Mouse (Mus musculus) CH12.LX (cell line): Measurements from ENCODE around the gene Acot2. TPM values are rescaled to one million over a fixed set of nuclear protein-coding genes. Genes with fewer than 3 reads are reported as not detected.
"Not testable (repeated sequence)": the region's sequence is repeated elsewhere in the genome, so short reads cannot be mapped to it uniquely, and the experiment has no call there.

Source experiments
- DNase-seq: peaks from one replicate; pipeline ENCODE4 v3.0.0-alpha.2; 2013; ENCODE audit errors: extremely low read depth
- H3K27ac ChIP-seq: 2 replicates; pipeline ENCODE4 v1.5.1; 2012; ENCODE audit warnings: low read depth, mild to moderate bottlenecking, control low read depth, moderate library complexity; ENCODE audit not compliant: insufficient read depth
- H3K27me3 ChIP-seq: replicated peaks from 2 replicates; pipeline ENCODE3; 2012; ENCODE audit warnings: inconsistent platforms
- H3K36me3 ChIP-seq, 2 experiments: replicated peaks in 1 of 2; 2 replicates each; pipeline versions ENCODE3 to v1.6.1; 2012; ENCODE audit warnings: inconsistent platforms in 1 of 2, low read length in 1 of 2, mild to moderate bottlenecking in 1 of 2, mixed read lengths in 1 of 2, moderate library complexity in 1 of 2; ENCODE audit not compliant: control insufficient read depth in 1 of 2, insufficient read depth in 1 of 2
- H3K4me1 ChIP-seq, 2 experiments: 2 replicates each; pipeline ENCODE4 v1.6.1; 2012; ENCODE audit warnings: inconsistent platforms in 1 of 2, moderate library complexity in 1 of 2; ENCODE audit not compliant: insufficient read depth in 2 of 2, control insufficient read depth in 1 of 2
- H3K4me2 ChIP-seq: 2 replicates; pipeline ENCODE4 v1.6.1; 2012; ENCODE audit warnings: low read depth, mild to moderate bottlenecking, control low read depth; ENCODE audit not compliant: poor library complexity, insufficient read depth, severe bottlenecking
- H3K4me3 ChIP-seq, 3 experiments: fragments of 150-350 bp in 1 of 3; sonication (generic) in 1 of 3; replicated peaks in 1 of 3; 2 replicates each; pipeline versions ENCODE3 to v1.5.1; 2011 to 2012; ENCODE audit warnings: low read depth in 2 of 3, low read length in 2 of 3, mild to moderate bottlenecking in 2 of 3, moderate library complexity in 2 of 3, control low read depth in 1 of 3, improper control_type of control experiment in 1 of 3, inconsistent platforms in 1 of 3, mixed read lengths in 1 of 3; ENCODE audit not compliant: poor library complexity in 1 of 3
- H3K79me2 ChIP-seq: replicated peaks from 2 replicates; pipeline ENCODE4 v1.6.1; 2012; ENCODE audit warnings: mild to moderate bottlenecking, moderate library complexity; ENCODE audit not compliant: control insufficient read depth, poor library complexity, insufficient read depth, severe bottlenecking; ENCODE audit errors: extremely low read depth
- H3K9ac ChIP-seq: 2 replicates; pipeline ENCODE4 v1.6.1; 2012; ENCODE audit warnings: low read depth, mild to moderate bottlenecking, control low read depth, moderate library complexity; ENCODE audit not compliant: insufficient read depth
- H3K9me3 ChIP-seq: replicated peaks from 2 replicates; pipeline ENCODE3; 2012; ENCODE audit warnings: low read length, inconsistent platforms, mixed read lengths
- CHD2 ChIP-seq: IDR thresholded peaks from 2 replicates; pipeline ENCODE4 v1.6.1; 2011; ENCODE audit warnings: low read length, improper control_type of control experiment
- IRF4 ChIP-seq: IDR thresholded peaks from 2 replicates; pipeline ENCODE4 v1.6.1; 2014; ENCODE audit warnings: low read depth, mild to moderate bottlenecking, inconsistent platforms, low read length, improper control_type of control experiment
- KAT2A ChIP-seq: IDR thresholded peaks from 2 replicates; pipeline ENCODE4 v1.6.1; 2012; ENCODE audit warnings: low read length, improper control_type of control experiment, inconsistent platforms; ENCODE audit not compliant: insufficient replicate concordance
- MAZ ChIP-seq: IDR thresholded peaks from 2 replicates; pipeline ENCODE4 v1.6.1; 2012; ENCODE audit warnings: low read depth, mild to moderate bottlenecking, inconsistent platforms, low read length, improper control_type of control experiment, moderate library complexity
- MEF2A ChIP-seq: IDR thresholded peaks from 2 replicates; pipeline ENCODE4 v1.6.1; 2014; ENCODE audit warnings: low read depth, mild to moderate bottlenecking, inconsistent platforms, low read length, improper control_type of control experiment, borderline replicate concordance
- PAX5 ChIP-seq: IDR thresholded peaks from 2 replicates; pipeline ENCODE4 v1.6.1; 2012; ENCODE audit warnings: low read length, inconsistent platforms, mixed read lengths
- POLR2AphosphoS2 ChIP-seq: IDR thresholded peaks from 2 replicates; pipeline ENCODE4 v1.6.1; 2011; ENCODE audit warnings: low read depth, low read length, improper control_type of control experiment
- SMC3 ChIP-seq: IDR thresholded peaks from 2 replicates; pipeline ENCODE4 v1.6.1; 2011; ENCODE audit warnings: low read depth, low read length, improper control_type of control experiment
- TCF12 ChIP-seq: IDR thresholded peaks from 2 replicates; pipeline ENCODE4 v1.6.1; 2014; ENCODE audit warnings: low read depth, mild to moderate bottlenecking, inconsistent platforms, low read length, improper control_type of control experiment
- USF2 ChIP-seq: conservative IDR thresholded peaks from 2 replicates; pipeline ENCODE4 v1.6.1; 2011; ENCODE audit warnings: low read depth, low read length, improper control_type of control experiment
- ZMIZ1 ChIP-seq: IDR thresholded peaks from 2 replicates; pipeline ENCODE4 v1.6.1; 2012; ENCODE audit warnings: low read depth, mild to moderate bottlenecking, inconsistent platforms, low read length, improper control_type of control experiment
- ZNF384 ChIP-seq: IDR thresholded peaks from 2 replicates; pipeline ENCODE4 v1.6.1; 2012; ENCODE audit warnings: low read depth, low read length, improper control_type of control experiment, inconsistent platforms
- dilution Hi-C: fragments of 300-500 bp; cut with MboI; formaldehyde crosslinking; loops from 2 replicates; pipeline ENCODE4 v1.14.3; 2020; ENCODE audit warnings: low sequenced_read_pairs; ENCODE audit not compliant: extremely low pct_unique_long_range_greater_than_20kb, extremely low pct_ligation_motif_present
- in situ Hi-C: fragments of 300-500 bp; cut with MboI; formaldehyde crosslinking; loops from 3 replicates; pipeline ENCODE4 v1.14.3; 2019; ENCODE audit warnings: low sequenced_read_pairs, low pct_ligation_motif_present, low pct_unique_long_range_greater_than_20kb, mixed read lengths
- polyA plus RNA-seq: library from polyadenylated mRNA; unstranded; fragments of >175 nt; gene quantifications from 2 replicates; pipeline ENCODE4 v1.2.1, GENCODE M21; 2012; ENCODE audit warnings: low read depth; ENCODE audit not compliant: insufficient read length
- total RNA-seq, 2 experiments: library from RNA; depleted of rRNA; stranded (reverse); fragments of 300-350 nt in 1 of 2; fragments of >200 nt in 1 of 2; gene quantifications; 2 replicates each; pipeline ENCODE4 v1.2.3; 2012 to 2014

The Acot2 gene
- total and polyA plus RNA-seq, 3 experiments = 6.6 to 13.2 (median 9.7) TPM

DNA sequence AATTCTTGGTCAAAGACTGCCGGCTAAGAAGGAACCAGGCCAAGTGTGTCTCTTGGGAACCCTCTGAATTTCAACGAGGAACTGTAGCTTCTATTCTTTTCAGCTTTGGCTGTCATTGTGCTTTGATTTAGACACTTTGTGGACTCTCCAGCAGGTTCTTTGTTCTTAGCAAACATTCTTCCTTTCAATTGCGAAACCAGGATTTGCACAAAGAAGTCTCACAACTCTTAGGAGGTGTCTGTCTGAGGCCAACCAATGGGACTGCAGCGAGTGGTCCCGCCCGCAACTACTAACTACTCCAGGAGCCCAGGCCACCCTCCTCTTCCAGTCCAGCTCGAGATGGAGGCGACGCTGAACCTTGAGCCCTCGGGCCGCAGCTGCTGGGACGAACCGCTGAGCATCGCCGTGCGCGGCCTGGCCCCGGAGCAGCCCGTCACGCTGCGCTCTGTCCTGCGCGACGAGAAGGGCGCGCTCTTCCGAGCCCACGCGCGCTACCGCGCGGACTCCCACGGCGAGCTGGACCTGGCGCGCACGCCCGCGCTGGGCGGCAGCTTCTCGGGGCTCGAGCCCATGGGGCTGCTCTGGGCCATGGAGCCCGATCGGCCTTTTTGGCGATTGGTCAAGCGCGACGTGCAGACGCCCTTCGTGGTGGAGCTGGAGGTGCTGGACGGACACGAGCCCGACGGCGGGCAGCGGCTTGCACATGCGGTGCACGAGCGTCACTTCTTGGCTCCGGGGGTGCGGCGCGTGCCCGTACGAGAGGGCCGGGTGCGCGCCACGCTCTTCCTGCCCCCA, 21.7 kb downstream of the Acot2 start, which contains the start of gene Acot1:
Gene Acot1 (plus strand): TSS at position 320 of the 795 bp plus-strand sequence.
- H3K27ac ChIP-seq, H3K36me3 ChIP-seq, H3K4me2 ChIP-seq, H3K4me3 ChIP-seq, DNase-seq, H3K9ac ChIP-seq, H3K79me2 ChIP-seq, in situ Hi-C loops, H3K9me3 ChIP-seq, H3K4me1 ChIP-seq, dilution Hi-C loops, H3K27me3 ChIP-seq: not testable (repeated sequence)

GRCm38 (mm10) chr12:84010201-84010600, 22.5 kb downstream of the Acot2 start:
- DNase-seq = no peak
- dilution Hi-C loops (no loop called here), in situ Hi-C loops (no loop called here)
- no peaks in the 10 kb centered on the region for H3K9me3 ChIP-seq
- H3K79me2 ChIP-seq = no peaks in the 10 kb centered on the region
- H3K4me2 ChIP-seq = no peak overlapping the region
- H3K27me3 ChIP-seq = no peaks in the 10 kb centered on the region
- H3K9ac ChIP-seq = no peak overlapping the region
- peaks cover 2 to 3% of the 10 kb centered on the region in 2 experiments; a peak in 2 of 4 replicates for H3K4me1 ChIP-seq
- TF ChIP-seq MAZ = no peak
- no peak for TF ChIP-seq USF2
- no peak overlapping the region for H3K4me3 ChIP-seq
- H3K36me3 ChIP-seq = no peaks in the 10 kb centered on the region
- no peak overlapping the region for H3K27ac ChIP-seq

GRCm38 (mm10) chr12:84011251-84012040, 23.8 kb downstream of the Acot2 start:
- H3K27ac ChIP-seq = no peak overlapping the region
- TF ChIP-seq TCF12 (no peak), CHD2 (no peak), USF2 (no peak), PAX5 (no peak), POLR2AphosphoS2 (no peak), ZNF384 (no peak), MEF2A (no peak), KAT2A (no peak), IRF4 (no peak), ZMIZ1 (no peak), SMC3 (no peak)
- no peaks in the 10 kb centered on the region for H3K79me2 ChIP-seq
- H3K4me1 ChIP-seq = peaks cover 3 to 9% of the 10 kb centered on the region in 2 experiments; a peak in 2 of 4 replicates
- no peaks in the 10 kb centered on the region for H3K27me3 ChIP-seq
- no peaks in the 10 kb centered on the region for H3K36me3 ChIP-seq
- no peak for DNase-seq
- no peak overlapping the region for H3K4me2 ChIP-seq
- H3K4me3 ChIP-seq = no peak overlapping the region
- in situ Hi-C loops (no loop called here), dilution Hi-C loops (no loop called here)
- no peaks in the 10 kb centered on the region for H3K9me3 ChIP-seq
- no peak overlapping the region for H3K9ac ChIP-seq
